ENCODE assay signal across 12 mouse cellular contexts in genomic region chr16:85546519-85546918, GRCm38 (mm10). TPM values are rescaled to one million over a fixed set of nuclear protein-coding genes. Genes with fewer than 3 reads are reported as not detected.
DNase-seq lines count a peak whose midpoint lies in the region; ATAC-seq lines count a peak whose summit lies in the region.
"Had no signal": no experiment of that assay in that cellular context is flagged by ENCODE, and none has a peak within 500 bp of the region (broad histone marks: within the 10 kb centered on the region; RNA-seq: fewer than 3 reads in every experiment).

No protein-coding gene starts in this region.

- no peak overlapping the region for H3K27ac ChIP-seq in embryonic facial prominence, embryonic 14.5 days (replicated peaks; ENCODE audit: low read depth, low read length)
- H3K27ac ChIP-seq in embryonic facial prominence, embryonic 10.5 days (replicated peaks): no peak overlapping the region
- H3K27ac ChIP-seq in heart, embryonic 16.5 days (ENCODE audit: low read length): peak overlapping the region; percentile 69; the same call in 1 of the 2 replicates
- H3K27ac ChIP-seq: macrophage had no signal

- H3K9ac ChIP-seq in embryonic facial prominence, embryonic 14.5 days (ENCODE audit: low read depth, low read length): no peak overlapping the region
- no peak overlapping the region for H3K9ac ChIP-seq in heart, embryonic 16.5 days (ENCODE audit: low read length)

- H3K9me3 ChIP-seq in embryonic facial prominence, embryonic 14.5 days (ENCODE audit: control insufficient read depth, low read length): no peaks in the 10 kb centered on the region
- H3K9me3 ChIP-seq in embryonic facial prominence, embryonic 10.5 days: no peaks in the 10 kb centered on the region
- H3K9me3 ChIP-seq in heart, embryonic 16.5 days (replicated peaks; ENCODE audit: control insufficient read depth, low read length): no peaks in the 10 kb centered on the region

- DNase-seq in embryonic facial prominence, embryonic 14.5 days (ENCODE audit: low spot score): peak; percentile 17
- DNase-seq in embryonic facial prominence, embryonic 10.5 days (ENCODE audit: low spot score): no peak
- DNase-seq in adrenal gland, postnatal 36 days: peak; percentile 26 to 28
- peak; percentile 55 to 75 for DNase-seq in kidney, postnatal 36 days
- DNase-seq in urinary bladder, postnatal 25 days (ENCODE audit: low spot score): no peak
- no peak for DNase-seq in frontal cortex, postnatal 25 days (ENCODE audit: low spot score in 2 of 2)
- DNase-seq in ovary, postnatal 36 days (ENCODE audit: low spot score): no peak
- DNase-seq: B cell, adult 2 months; cerebellum, postnatal 14 days; thymus, postnatal 14 days had no signal

- no peaks in the 10 kb centered on the region for H3K4me1 ChIP-seq in embryonic facial prominence, embryonic 14.5 days (ENCODE audit: control insufficient read depth, insufficient read depth, low read length)
- peaks cover 15% of the 10 kb centered on the region for H3K4me1 ChIP-seq in embryonic facial prominence, embryonic 10.5 days
- H3K4me1 ChIP-seq in heart, embryonic 16.5 days (ENCODE audit: control insufficient read depth, insufficient read depth, low read length): no peaks in the 10 kb centered on the region

- no peak for ATAC-seq in embryonic facial prominence, embryonic 14.5 days (ENCODE audit: low read depth)
- no peak for ATAC-seq in heart, embryonic 16.5 days (replicated peaks; ENCODE audit: extremely low read depth, insufficient read depth, low FRiP score)

- no peak overlapping the region for H3K4me2 ChIP-seq in embryonic facial prominence, embryonic 14.5 days (ENCODE audit: low read depth, low read length)
- peak overlapping the region; percentile 45; the same call in 1 of the 2 replicates for H3K4me2 ChIP-seq in heart, embryonic 16.5 days (ENCODE audit: low read depth, low read length)

- no peak overlapping the region for H3K4me3 ChIP-seq in embryonic facial prominence, embryonic 14.5 days (ENCODE audit: low read depth, low read length)
- H3K4me3 ChIP-seq in embryonic facial prominence, embryonic 10.5 days: no peak overlapping the region
- no peak overlapping the region for H3K4me3 ChIP-seq in heart, embryonic 16.5 days (ENCODE audit: low read length)

- H3K36me3 ChIP-seq in embryonic facial prominence, embryonic 14.5 days (ENCODE audit: control insufficient read depth, insufficient read depth, low read length): no peaks in the 10 kb centered on the region
- no peaks in the 10 kb centered on the region for H3K36me3 ChIP-seq in embryonic facial prominence, embryonic 10.5 days (replicated peaks)
- no peaks in the 10 kb centered on the region for H3K36me3 ChIP-seq in heart, embryonic 16.5 days (ENCODE audit: control insufficient read depth, insufficient read depth)

- no peaks in the 10 kb centered on the region for H3K27me3 ChIP-seq in embryonic facial prominence, embryonic 14.5 days (replicated peaks; ENCODE audit: control insufficient read depth, insufficient read depth, low read length)
- H3K27me3 ChIP-seq in embryonic facial prominence, embryonic 10.5 days (replicated peaks; ENCODE audit: low read depth, poor library complexity, severe bottlenecking): no peaks in the 10 kb centered on the region
- no peaks in the 10 kb centered on the region for H3K27me3 ChIP-seq in heart, embryonic 16.5 days (ENCODE audit: control insufficient read depth, insufficient read depth, low read length)

- 60% methylated on average over 6 of the region's 6 CpGs for WGBS in embryonic facial prominence, embryonic 14.5 days
- 72% methylated on average over 6 of the region's 6 CpGs for WGBS in embryonic facial prominence, embryonic 10.5 days
- 51% methylated on average over 6 of the region's 6 CpGs for WGBS in heart, embryonic 16.5 days

RNA-seq across cellular contexts. Expression of gene Cyyr1, which starts 6.7 kb away (rescaled TPM):
- 3.7 and 4.0 TPM in 2 replicates for polyA plus RNA-seq in embryonic facial prominence, embryonic 14.5 days (2014; fragmentation: Nextera tagmentation; extraction: Ambion mirVana)
- polyA plus RNA-seq in embryonic facial prominence, embryonic 10.5 days (2016; fragmentation: Nextera tagmentation; extraction: Ambion mirVana): 4.0 and 4.1 TPM in 2 replicates
- 10 to 100 TPM; 17.8 to 31.6 TPM for total RNA-seq in adrenal gland, postnatal 36 days (2021)
- 6.1 and 6.9 TPM in 2 replicates for polyA plus RNA-seq in heart, embryonic 16.5 days (2015; fragmentation: Nextera tagmentation; extraction: Ambion mirVana)
- polyA plus RNA-seq: macrophage had no signal

Comparison
In these comparisons a context has a peak if more than half of its experiments do, and no peak if none do; other contexts are left out.
1. DNase-seq: peak in embryonic facial prominence, embryonic 14.5 days (single experiment), adrenal gland, postnatal 36 days (2 of 2) and kidney, postnatal 36 days (2 of 2); none in embryonic facial prominence, embryonic 10.5 days (single experiment), urinary bladder, postnatal 25 days (single experiment), frontal cortex, postnatal 25 days (0 of 2) and ovary, postnatal 36 days (single experiment).